Mouse (Mus musculus): ENCODE data around the gene C4b.

Gene C4b

GRCm38 (mm10) chr17:34700671-34701071, 43.0 kb downstream of the C4b start:
- DNase-seq = no peak

GRCm38 (mm10) chr17:34699575-34700408, 43.9 kb downstream of the C4b start:
- DNase-seq = no peak

GRCm38 (mm10) chr17:34692906-34693305, 50.8 kb downstream of the C4b start:
- DNase-seq = no peak

GRCm38 (mm10) chr17:34690458-34690857, 53.2 kb downstream of the C4b start:
- DNase-seq = no peak

GRCm38 (mm10) chr17:34688889-34689288, 54.8 kb downstream of the C4b start:
- no peak for DNase-seq

- no peak for DNase-seq
Observed at GRCm38 (mm10) chr17:34685120-34686110, 58.3 kb downstream of the C4b start.

GRCm38 (mm10) chr17:34684253-34684893, 59.3 kb downstream of the C4b start:
- DNase-seq = no peak

- no peak for DNase-seq
Observed at GRCm38 (mm10) chr17:34683686-34684220, 59.9 kb downstream of the C4b start.

- DNase-seq = no peak
Observed at GRCm38 (mm10) chr17:34683179-34683578, 60.5 kb downstream of the C4b start.

- DNase-seq = no peak
Observed at GRCm38 (mm10) chr17:34681881-34682536, 61.7 kb downstream of the C4b start.

- DNase-seq = no peak
Observed at GRCm38 (mm10) chr17:34681132-34681571, 62.5 kb downstream of the C4b start.

GRCm38 (mm10) chr17:34680621-34681020, 63.1 kb downstream of the C4b start:
- DNase-seq = no peak

GRCm38 (mm10) chr17:34680191-34680590, 63.5 kb downstream of the C4b start:
- no peak for DNase-seq
